Mouse (Mus musculus) midbrain, embryonic 14.5 days (tissue): ENCODE measurements at regions not wholly inside any gene's neighbourhood (a gene's known extent, or its start where the extent isn't known, plus 50 kb on each side); places are given as distances from the start of the nearest gene placed in this dataset.

Experiments
- ATAC-seq: fragments of 200-750 bp; cut with Nextera tagmentation; 2 replicates; pipeline ENCODE4 v1.8.0; 2017; ENCODE audit warnings: moderate number of reproducible peaks, moderate library complexity; ENCODE audit not compliant: low FRiP score, low TSS enrichment
- DNase-seq: peaks from one replicate; pipeline ENCODE4 v3.0.0-alpha.2; 2015
- H3K27ac ChIP-seq: fragments of 300-500 bp; sonication (generic); replicated peaks from 2 replicates; pipeline ENCODE4 v1.5.1; 2014; ENCODE audit warnings: mild to moderate bottlenecking, low read depth, low read length, moderate library complexity
- H3K27me3 ChIP-seq: fragments of 300-500 bp; sonication (generic); 2 replicates; pipeline ENCODE4 v1.6.1; 2014; ENCODE audit warnings: low read length, control low read depth, mixed read lengths; ENCODE audit not compliant: control insufficient read depth, insufficient read depth
- H3K36me3 ChIP-seq: fragments of 300-500 bp; sonication (generic); 2 replicates; pipeline ENCODE4 v1.6.1; 2014; ENCODE audit warnings: low read length, control low read depth; ENCODE audit not compliant: control insufficient read depth, insufficient read depth
- H3K4me1 ChIP-seq: fragments of 300-500 bp; sonication (generic); 2 replicates; pipeline ENCODE4 v1.6.1; 2014; ENCODE audit warnings: mild to moderate bottlenecking, antibody characterized with exemption, low read length, control low read depth; ENCODE audit not compliant: control insufficient read depth, insufficient read depth
- H3K4me2 ChIP-seq: fragments of 300-500 bp; sonication (generic); 2 replicates; pipeline ENCODE4 v1.6.1; 2014; ENCODE audit warnings: mild to moderate bottlenecking, low read length, moderate library complexity
- H3K4me3 ChIP-seq: fragments of 300-500 bp; sonication (generic); replicated peaks from 2 replicates; pipeline ENCODE4 v1.5.1; 2014; ENCODE audit warnings: low read depth, low read length
- H3K9ac ChIP-seq: fragments of 300-500 bp; sonication (generic); replicated peaks from 2 replicates; pipeline ENCODE4 v1.6.1; 2014; ENCODE audit warnings: mild to moderate bottlenecking, low read length, moderate library complexity
- H3K9me3 ChIP-seq: fragments of 300-500 bp; sonication (generic); 2 replicates; pipeline ENCODE4 v1.6.1; 2016; ENCODE audit warnings: low read length, control low read depth, mixed read lengths; ENCODE audit not compliant: control insufficient read depth
- WGBS: fragments of 180-500 bp; shearing (Covaris S2); extraction: QIAGEN DNeasy Blood & Tissue Kit; methylation state at CpG from one replicate; pipeline ENCODE4 v1.1.7; 2014; 5-methylcytosine and 5-hydroxymethylcytosine counted together

GRCm38 (mm10) chr4:106161592-106161991, 154.4 kb upstream of the Usp24 start:
- Histone ChIP-seq H3K4me3 (no peak overlapping the region), H3K36me3 (no peaks in the 10 kb centered on the region), H3K9ac (no peak overlapping the region), H3K4me2 (no peak overlapping the region), H3K27me3 (no peaks in the 10 kb centered on the region), H3K9me3 (no peaks in the 10 kb centered on the region), H3K4me1 (no peaks in the 10 kb centered on the region), H3K27ac (no peak overlapping the region)
- WGBS = 58% methylated on average over 2 of the region's 2 CpGs
- ATAC-seq (no peak), DNase-seq (peak; percentile 7)

DNA sequence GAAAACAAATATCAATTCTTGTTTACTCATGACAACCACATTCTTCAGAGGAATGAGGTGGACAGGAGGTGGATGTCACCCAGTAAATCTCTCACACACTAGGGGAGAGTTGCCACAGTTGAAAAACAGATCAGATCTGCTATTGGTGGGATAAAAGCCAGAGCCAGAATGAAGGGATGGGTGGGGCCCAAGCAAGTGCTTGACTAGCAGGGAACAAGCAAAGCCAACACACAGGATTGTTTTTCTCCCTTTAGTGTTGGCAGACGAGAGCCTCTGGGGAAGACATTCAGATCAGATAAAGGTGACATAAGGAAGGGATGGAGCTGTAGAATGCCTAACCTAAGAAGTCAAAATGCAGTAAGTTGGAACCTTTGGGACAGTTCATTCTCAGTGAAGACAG, 153.5 kb upstream of the Usp24 start:
- Histone ChIP-seq H3K9me3 (no peaks in the 10 kb centered on the region), H3K4me3 (no peak overlapping the region), H3K36me3 (no peaks in the 10 kb centered on the region), H3K27ac (no peak overlapping the region), H3K4me2 (no peak overlapping the region), H3K9ac (no peak overlapping the region), H3K27me3 (no peaks in the 10 kb centered on the region), H3K4me1 (no peaks in the 10 kb centered on the region)
- WGBS = 63% methylated on average over 1 of the region's 1 CpGs
- no peak for ATAC-seq
- no peak for DNase-seq

GRCm38 (mm10) chr4:106163220-106163619, 152.8 kb upstream of the Usp24 start:
- Histone ChIP-seq H3K9ac (no peak overlapping the region), H3K4me1 (no peaks in the 10 kb centered on the region), H3K4me3 (no peak overlapping the region), H3K27ac (no peak overlapping the region), H3K27me3 (no peaks in the 10 kb centered on the region), H3K36me3 (no peaks in the 10 kb centered on the region), H3K9me3 (no peaks in the 10 kb centered on the region), H3K4me2 (no peak overlapping the region)
- DNase-seq (no peak), ATAC-seq (no peak)

DNA sequence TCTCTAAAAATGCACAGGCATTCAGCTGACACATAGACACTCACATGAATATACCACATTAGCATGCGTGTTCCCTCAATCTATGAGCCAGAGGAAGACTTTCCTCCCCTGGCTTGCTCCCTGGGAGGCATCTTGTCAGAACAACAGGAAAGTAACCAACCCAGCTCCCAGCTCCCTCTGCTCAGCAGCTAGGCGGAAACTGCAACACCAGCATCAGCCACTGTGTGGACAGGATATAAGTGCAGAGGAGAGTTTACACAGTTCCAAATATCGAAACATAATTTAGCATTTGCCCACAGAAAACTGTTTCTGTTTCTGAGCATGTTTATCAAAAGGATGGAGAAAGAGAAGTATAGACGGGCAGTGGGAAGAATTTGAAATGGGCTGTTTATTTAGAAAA, 148.3 kb upstream of the Usp24 start:
- no peak for ATAC-seq
- WGBS = 82% methylated on average over 4 of the region's 4 CpGs
- no peaks in the 10 kb centered on the region for H3K36me3 ChIP-seq
- no peak overlapping the region for H3K9ac ChIP-seq
- H3K4me3 ChIP-seq = no peak overlapping the region
- no peak overlapping the region for H3K27ac ChIP-seq
- no peak overlapping the region for H3K4me2 ChIP-seq
- H3K9me3 ChIP-seq = no peaks in the 10 kb centered on the region
- no peaks in the 10 kb centered on the region for H3K27me3 ChIP-seq
- peak; percentile 14 for DNase-seq
- H3K4me1 ChIP-seq = no peaks in the 10 kb centered on the region

DNA sequence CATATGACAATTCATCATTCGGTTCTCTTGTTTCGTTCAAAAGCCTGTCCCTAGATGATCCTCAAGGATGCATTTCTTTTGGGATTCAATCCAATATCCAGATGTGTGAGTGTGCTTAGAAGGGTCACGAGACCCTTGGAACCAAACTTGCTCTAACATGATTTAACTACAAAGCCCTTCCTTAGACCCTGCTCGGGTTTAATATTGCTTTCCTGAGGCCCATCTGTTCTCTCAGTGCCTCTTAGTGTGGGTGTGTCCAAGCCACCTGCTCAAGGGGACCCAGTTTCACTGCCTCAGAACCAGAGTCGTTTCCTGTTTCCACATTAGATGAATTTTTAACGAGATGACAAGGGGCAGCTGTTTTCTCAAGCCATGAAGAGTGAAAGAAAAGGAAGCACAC, 147.3 kb upstream of the Usp24 start:
- H3K4me1 ChIP-seq = no peaks in the 10 kb centered on the region
- no peak overlapping the region for H3K4me2 ChIP-seq
- H3K9ac ChIP-seq = no peak overlapping the region
- no peaks in the 10 kb centered on the region for H3K36me3 ChIP-seq
- WGBS = 91% methylated on average over 6 of the region's 6 CpGs
- no peaks in the 10 kb centered on the region for H3K9me3 ChIP-seq
- no peak overlapping the region for H3K27ac ChIP-seq
- H3K27me3 ChIP-seq = no peaks in the 10 kb centered on the region
- H3K4me3 ChIP-seq = no peak overlapping the region
- no peak for ATAC-seq
- no peak for DNase-seq

DNA sequence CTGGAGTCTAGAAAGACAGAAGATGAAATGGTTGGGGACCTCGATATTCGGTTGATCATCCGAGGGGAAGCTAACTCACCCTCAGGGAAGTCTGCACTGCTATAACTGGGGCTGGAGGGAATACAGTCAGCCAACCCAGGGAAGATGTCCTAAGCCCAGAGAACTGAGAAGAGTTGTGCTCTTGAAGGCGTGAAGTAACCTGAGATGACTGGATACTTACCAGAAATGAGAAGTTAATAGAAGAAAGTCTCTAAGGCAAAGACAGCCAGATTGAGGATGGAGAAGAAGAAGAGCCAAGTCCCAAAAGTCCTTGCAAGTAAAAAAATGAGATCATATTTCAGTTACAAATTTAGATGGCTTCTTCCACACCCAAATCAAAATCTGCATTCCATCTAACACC, 146.5 kb upstream of the Usp24 start:
- no peak overlapping the region for H3K4me3 ChIP-seq
- ATAC-seq (no peak), DNase-seq (no peak)
- no peaks in the 10 kb centered on the region for H3K9me3 ChIP-seq
- no peak overlapping the region for H3K4me2 ChIP-seq
- H3K9ac ChIP-seq = no peak overlapping the region
- H3K27me3 ChIP-seq = no peaks in the 10 kb centered on the region
- H3K4me1 ChIP-seq = no peaks in the 10 kb centered on the region
- no peak overlapping the region for H3K27ac ChIP-seq
- 97% methylated on average over 4 of the region's 4 CpGs for WGBS
- H3K36me3 ChIP-seq = no peaks in the 10 kb centered on the region

DNA sequence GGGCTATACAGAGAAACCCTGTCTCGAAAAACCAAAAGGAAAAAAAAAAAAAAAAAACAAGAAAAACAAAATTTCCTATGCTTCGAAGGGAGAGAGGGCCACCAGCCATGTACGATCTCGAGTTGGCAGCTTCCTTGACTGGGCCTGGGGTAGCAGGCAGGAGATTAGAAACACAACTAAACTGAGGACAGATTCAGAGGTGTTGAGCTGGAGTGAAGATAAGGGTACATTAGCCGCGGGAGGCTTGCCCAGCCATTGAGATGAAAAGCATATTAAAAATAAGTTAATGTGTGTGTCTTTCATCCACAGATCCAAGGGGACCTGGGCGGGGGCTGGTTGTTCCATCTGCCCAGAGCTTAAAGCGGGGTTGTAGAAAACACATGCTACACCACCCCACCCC, 145.3 kb upstream of the Usp24 start:
- ATAC-seq = no peak
- Histone ChIP-seq H3K27me3 (no peaks in the 10 kb centered on the region), H3K4me1 (no peaks in the 10 kb centered on the region), H3K4me3 (no peak overlapping the region), H3K27ac (no peak overlapping the region), H3K9ac (no peak overlapping the region), H3K36me3 (no peaks in the 10 kb centered on the region), H3K9me3 (no peaks in the 10 kb centered on the region), H3K4me2 (no peak overlapping the region)
- no peak for DNase-seq
- 89% methylated on average over 8 of the region's 8 CpGs for WGBS

- no peak overlapping the region for H3K27ac ChIP-seq
- no peak for DNase-seq
- WGBS = 87% methylated on average over 5 of the region's 5 CpGs
- H3K4me1 ChIP-seq = no peaks in the 10 kb centered on the region
- H3K36me3 ChIP-seq = no peaks in the 10 kb centered on the region
- H3K9ac ChIP-seq = no peak overlapping the region
- ATAC-seq = no peak
- H3K4me3 ChIP-seq = no peak overlapping the region
- no peaks in the 10 kb centered on the region for H3K9me3 ChIP-seq
- no peak overlapping the region for H3K4me2 ChIP-seq
- H3K27me3 ChIP-seq = no peaks in the 10 kb centered on the region
These were observed 140.7 kb upstream of the Usp24 start for GRCm38 (mm10) chr4:106175352-106175751.

DNA sequence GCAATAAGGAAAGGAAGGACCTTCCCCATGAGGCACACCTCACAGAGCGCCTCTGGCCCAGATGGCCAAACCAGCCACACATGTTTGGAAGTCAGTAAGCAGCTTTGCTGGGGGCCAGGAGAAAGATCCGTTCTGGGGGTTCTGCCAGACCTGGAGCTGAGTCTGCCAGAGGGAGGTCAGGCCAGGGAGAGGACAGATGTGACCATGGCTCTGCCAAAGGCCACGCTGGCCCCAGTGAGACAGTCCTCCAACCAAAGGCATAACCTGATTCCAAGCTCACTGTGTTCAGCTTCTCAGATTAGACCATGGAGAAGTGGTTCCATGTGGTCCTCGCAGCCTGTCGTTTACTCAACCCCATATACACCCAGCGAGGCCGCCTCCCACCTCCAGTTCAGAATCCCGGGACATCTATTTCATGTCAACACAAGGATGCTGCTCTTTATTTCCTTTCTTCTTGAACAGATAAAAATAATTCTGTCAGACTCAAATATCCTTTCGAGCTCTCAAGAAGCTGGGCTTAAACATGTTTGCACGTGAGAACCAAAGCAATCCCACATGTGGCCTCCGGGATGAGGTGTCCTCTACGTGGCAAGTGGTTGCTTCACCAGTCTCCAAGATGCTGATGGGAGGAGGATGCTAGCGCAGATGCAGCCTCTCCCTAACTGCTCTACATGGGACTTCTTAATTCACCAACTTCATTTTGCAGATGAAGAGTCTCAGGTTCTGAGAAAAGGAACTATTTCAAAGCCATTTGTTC, 130.1 kb upstream of the Usp24 start:
- 91% methylated on average over 13 of the region's 13 CpGs for WGBS

More for the DNA sequence above, 130.1 kb upstream of the Usp24 start:
- H3K27ac ChIP-seq = no peak overlapping the region
- H3K4me2 ChIP-seq = no peak overlapping the region
- H3K9me3 ChIP-seq = no peaks in the 10 kb centered on the region
- DNase-seq (no peak), ATAC-seq (no peak)
- H3K27me3 ChIP-seq = no peaks in the 10 kb centered on the region
- H3K4me1 ChIP-seq = no peaks in the 10 kb centered on the region
- H3K9ac ChIP-seq = no peak overlapping the region
- H3K36me3 ChIP-seq = no peaks in the 10 kb centered on the region
- H3K4me3 ChIP-seq = no peak overlapping the region
